Mouse (Mus musculus) spleen, adult 2 months (tissue): ENCODE results near the gene Aldh1a3. TPM values are rescaled to one million over a fixed set of nuclear protein-coding genes. Genes with fewer than 3 reads are reported as not detected.

Experiments used
- DNase-seq, 2 experiments: peaks; one replicate each; pipeline versions ENCODE4 v3.0.0 to v3.0.0-alpha.2; 2012 to 2021; ENCODE audit warnings: low spot score in 2 of 2, low read depth in 1 of 2
- H3K27ac ChIP-seq: fragments of 200-500 bp; 2 replicates; pipeline ENCODE4 v1.5.1; 2012; ENCODE audit warnings: low read length, inconsistent platforms; ENCODE audit not compliant: insufficient read depth
- H3K27me3 ChIP-seq: fragments of 200-500 bp; 2 replicates; pipeline ENCODE4 v1.6.1; 2012; ENCODE audit warnings: mild to moderate bottlenecking, moderate library complexity, low read length, inconsistent platforms; ENCODE audit not compliant: control insufficient read depth, insufficient read depth
- H3K36me3 ChIP-seq: fragments of 200-500 bp; 2 replicates; pipeline ENCODE4 v1.6.1; 2012; ENCODE audit warnings: mild to moderate bottlenecking, low read length, inconsistent platforms; ENCODE audit not compliant: control insufficient read depth, insufficient read depth
- H3K4me1 ChIP-seq: fragments of 200-500 bp; 2 replicates; pipeline ENCODE4 v1.6.1; 2011; ENCODE audit warnings: inconsistent platforms; ENCODE audit not compliant: control insufficient read depth, insufficient read depth, insufficient read length
- H3K4me3 ChIP-seq: fragments of 200-500 bp; 2 replicates; pipeline ENCODE4 v1.5.1; 2011; ENCODE audit warnings: mild to moderate bottlenecking, inconsistent platforms; ENCODE audit not compliant: insufficient read depth, insufficient read length; ENCODE audit errors: extremely low read depth
- CTCF ChIP-seq: fragments of 200-500 bp; IDR thresholded peaks from 2 replicates; pipeline ENCODE4 v1.5.1; 2011; ENCODE audit warnings: mild to moderate bottlenecking, inconsistent platforms; ENCODE audit not compliant: insufficient read depth, insufficient read length, insufficient replicate concordance; ENCODE audit errors: extremely low read depth
- POLR2A ChIP-seq: fragments of 200-500 bp; IDR thresholded peaks from 2 replicates; pipeline ENCODE4 v1.6.1; 2011; ENCODE audit warnings: low read depth, low read length, inconsistent platforms
- WGBS: fragments of 180-500 bp; shearing (Covaris S2); methylation state at CpG from one replicate; pipeline ENCODE4 v1.1.7; 2018; 5-methylcytosine and 5-hydroxymethylcytosine counted together
- polyA plus RNA-seq: library from polyadenylated mRNA; depleted of rRNA; stranded (reverse); fragments of >200 nt; gene quantifications from 2 replicates; pipeline ENCODE4 v1.2.3, GENCODE M21; 2012

Aldh1a3 gene
- polyA plus RNA-seq, 1 experiment = 0.53 TPM

DNA sequence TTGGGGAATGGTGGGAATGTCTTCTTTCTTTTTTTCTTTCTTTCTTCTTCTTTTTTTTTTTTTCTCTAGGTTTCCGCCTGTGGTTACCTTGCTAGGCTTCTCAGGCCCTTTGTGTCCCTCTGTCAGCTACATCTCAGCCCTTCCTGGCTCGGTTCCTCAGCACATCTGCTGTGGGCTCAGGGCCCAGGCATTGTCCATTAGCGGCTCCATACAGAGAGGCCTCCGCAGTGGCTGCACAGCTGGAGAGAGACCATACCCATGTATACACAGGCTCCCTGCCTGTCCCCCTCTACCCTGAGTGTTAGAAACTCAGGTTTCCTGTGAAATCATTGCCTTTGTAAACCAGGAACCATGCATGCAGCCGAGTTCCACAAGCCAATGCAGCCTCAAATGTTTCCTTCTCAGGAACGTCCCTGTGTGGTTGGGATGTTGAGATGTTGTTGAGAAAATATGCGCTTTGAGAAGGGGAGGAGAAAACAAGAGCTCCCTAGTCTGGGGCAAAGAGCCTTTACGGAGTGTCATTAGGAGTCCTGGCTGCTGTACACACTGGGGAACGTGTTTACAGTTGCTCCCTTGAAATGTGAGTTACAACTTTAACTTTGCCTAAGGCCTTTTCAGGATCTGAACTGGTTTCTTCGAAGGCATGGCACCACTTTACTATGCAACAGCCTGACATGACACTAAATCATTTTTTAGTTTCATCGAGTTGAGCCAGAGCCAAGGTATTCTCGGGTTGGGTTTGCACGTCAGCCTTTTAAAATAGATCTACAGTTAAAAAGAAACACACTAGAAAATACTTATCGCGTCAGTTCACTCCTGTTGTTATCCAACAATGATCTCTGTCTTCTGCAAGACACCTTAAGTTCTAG, 15.4 kb upstream of the Aldh1a3 start:
- Histone ChIP-seq H3K4me1 (no peaks in the 10 kb centered on the region), H3K4me3 (no peak overlapping the region), H3K27ac (no peak overlapping the region), H3K36me3 (no peaks in the 10 kb centered on the region), H3K27me3 (no peaks in the 10 kb centered on the region)
- no peak for TF ChIP-seq POLR2A
- TF ChIP-seq CTCF = no peak
- DNase-seq = no peak
- WGBS = 58% methylated on average over 15 of the region's 15 CpGs

DNA sequence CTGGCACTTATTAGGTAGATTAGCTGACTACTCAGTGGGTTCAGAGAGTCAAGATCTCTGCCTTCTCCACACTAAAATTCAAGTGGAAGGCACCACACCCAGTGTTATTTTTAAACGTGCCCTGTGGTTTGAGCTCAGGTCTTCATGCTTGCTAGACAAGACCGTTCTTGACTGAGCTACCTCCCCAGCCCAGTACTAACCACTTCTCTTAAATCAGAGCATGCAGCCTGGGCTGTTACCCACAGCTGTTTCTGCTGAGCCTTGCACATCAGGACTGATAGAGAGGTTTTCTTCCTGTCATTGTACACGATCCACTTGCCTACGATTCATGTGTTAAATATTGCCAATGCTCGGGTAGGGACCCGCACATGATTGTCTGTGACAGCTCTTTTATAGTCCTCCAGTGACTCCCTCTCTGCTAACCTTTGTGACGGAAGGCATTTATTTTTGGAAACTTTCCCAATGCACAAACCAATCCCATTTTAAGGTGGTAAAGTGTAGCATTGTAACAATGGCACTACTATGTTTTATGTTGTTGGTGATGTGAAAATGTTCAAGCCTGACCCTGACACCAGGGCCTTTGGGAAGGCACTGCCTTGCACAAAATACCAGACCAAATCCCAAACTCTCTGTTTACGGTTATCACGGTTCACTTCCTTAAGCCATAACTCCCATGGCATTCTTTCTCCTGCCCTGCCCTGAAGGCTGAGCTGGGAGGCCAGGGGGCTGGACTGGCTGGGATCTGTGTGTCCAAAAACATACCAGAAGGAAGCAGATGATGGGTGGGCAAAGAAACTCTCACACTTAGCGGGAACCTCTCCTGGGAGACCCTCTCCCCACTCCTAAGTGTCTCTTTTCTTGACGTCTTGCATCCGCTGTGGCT, 11.7 kb upstream of the Aldh1a3 start:
- H3K27me3 ChIP-seq = no peaks in the 10 kb centered on the region
- no peak for DNase-seq
- TF ChIP-seq CTCF (no peak), POLR2A (no peak)
- no peak overlapping the region for H3K4me3 ChIP-seq
- WGBS = 44% methylated on average over 12 of the region's 12 CpGs
- H3K36me3 ChIP-seq = no peaks in the 10 kb centered on the region
- H3K4me1 ChIP-seq = no peaks in the 10 kb centered on the region
- no peak overlapping the region for H3K27ac ChIP-seq

DNA sequence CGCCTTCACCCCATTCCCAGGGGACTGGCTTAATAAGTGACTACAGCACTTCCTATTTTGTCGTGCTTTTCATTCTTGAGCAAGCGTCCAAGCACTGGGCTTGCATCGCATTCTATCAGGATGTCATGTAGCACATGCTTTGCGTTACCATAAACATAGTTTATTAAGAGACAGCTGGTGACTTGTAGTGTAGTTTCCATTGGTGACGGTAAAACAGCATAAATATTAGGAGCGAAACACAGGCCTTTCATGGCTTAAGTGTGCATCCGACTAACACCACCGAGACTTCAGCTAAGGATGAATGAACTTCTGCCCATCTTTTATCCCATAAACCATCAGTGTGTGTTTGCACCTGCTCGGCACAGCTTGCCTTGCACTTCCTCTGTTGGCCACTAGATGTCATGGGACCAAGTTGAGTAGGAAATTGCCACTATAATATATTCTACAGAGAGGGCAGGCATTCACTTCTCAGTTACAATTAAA, 7.2 kb upstream of the Aldh1a3 start:
- Histone ChIP-seq H3K27ac (no peak overlapping the region), H3K4me1 (no peaks in the 10 kb centered on the region), H3K27me3 (no peaks in the 10 kb centered on the region), H3K4me3 (no peak overlapping the region), H3K36me3 (no peaks in the 10 kb centered on the region)
- TF ChIP-seq CTCF = peak; percentile 76; the same call in 1 of the 2 replicates
- TF ChIP-seq POLR2A = no peak
- DNase-seq = peak; percentile 5 to 45
- WGBS = 42% methylated on average over 10 of the region's 10 CpGs

DNA sequence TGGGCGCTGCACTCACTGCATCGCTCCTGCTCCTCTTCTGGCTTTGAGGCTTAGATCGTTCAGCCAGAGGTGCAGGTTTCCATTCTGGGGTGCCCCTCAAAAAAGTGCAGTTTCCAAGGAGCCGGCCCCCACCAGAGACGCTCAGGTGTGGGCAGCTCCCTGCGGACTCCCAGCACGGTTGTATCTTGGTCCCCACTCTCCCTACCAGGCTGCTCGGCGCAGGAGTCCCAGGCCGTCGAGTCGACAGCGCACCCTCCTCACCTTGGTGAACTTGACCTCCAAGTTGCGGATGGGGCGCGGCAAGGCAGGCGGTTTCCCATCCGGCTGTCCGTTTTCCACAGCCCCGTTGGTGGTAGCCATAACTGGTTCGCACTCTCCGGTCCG, 272 bp downstream of the Aldh1a3 start:
- 6% methylated on average over 23 of the region's 23 CpGs for WGBS
- H3K27me3 ChIP-seq = peaks cover 14% of the 10 kb centered on the region
- H3K4me3 ChIP-seq = peak overlapping the region; percentile 17; the same call in 1 of the 2 replicates
- no peaks in the 10 kb centered on the region for H3K36me3 ChIP-seq
- TF ChIP-seq POLR2A (no peak), CTCF (no peak)
- H3K27ac ChIP-seq = no peak overlapping the region
- DNase-seq = no peak
- H3K4me1 ChIP-seq = peaks cover 3% of the 10 kb centered on the region; the same call in 1 of the 2 replicates

DNA sequence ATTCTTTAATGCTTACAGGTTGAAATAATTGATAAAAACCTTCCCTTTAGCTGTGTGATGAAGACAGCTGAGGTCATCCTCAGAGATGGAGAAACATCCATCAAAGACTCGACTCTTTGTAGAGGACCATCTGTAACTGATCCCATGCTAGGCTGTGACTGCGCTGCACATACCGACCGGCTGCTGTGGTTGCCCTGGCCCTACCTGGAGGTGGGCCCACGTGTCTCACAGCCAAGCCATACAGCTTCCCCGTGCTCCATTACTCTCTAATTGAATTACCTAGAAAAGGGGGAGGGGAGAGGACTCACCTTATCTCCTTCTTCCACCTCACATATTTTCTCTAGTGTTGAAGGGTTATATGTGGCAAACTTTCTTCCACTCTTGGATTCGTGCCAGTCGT, 5.4 kb downstream of the Aldh1a3 start:
- Histone ChIP-seq H3K4me1 (no peaks in the 10 kb centered on the region), H3K27ac (no peak overlapping the region), H3K4me3 (no peak overlapping the region), H3K36me3 (no peaks in the 10 kb centered on the region), H3K27me3 (peaks cover 7% of the 10 kb centered on the region)
- TF ChIP-seq CTCF (no peak), POLR2A (no peak)
- WGBS = 78% methylated on average over 8 of the region's 8 CpGs
- no peak for DNase-seq

DNA sequence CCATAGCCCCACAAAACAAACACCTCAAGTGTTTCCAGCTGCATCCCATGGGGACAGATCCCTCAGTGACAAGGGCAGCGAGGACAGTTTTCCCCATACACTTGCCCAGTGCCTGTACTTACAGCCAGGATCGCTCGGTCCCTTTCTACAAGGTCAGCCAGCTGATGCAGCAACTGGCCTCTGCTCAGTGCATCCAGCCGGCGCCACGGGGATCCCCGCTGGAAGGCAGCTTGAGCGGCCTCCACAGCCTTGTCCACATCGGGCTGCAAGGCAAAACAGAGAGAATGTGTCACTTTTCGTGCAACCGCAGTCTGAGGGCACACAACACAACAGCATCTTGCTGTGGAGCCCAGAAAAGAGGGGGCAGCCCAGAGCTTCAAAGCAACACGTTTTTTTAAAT, 8.3 kb downstream of the Aldh1a3 start:
- TF ChIP-seq POLR2A (no peak), CTCF (no peak)
- Histone ChIP-seq H3K4me1 (no peaks in the 10 kb centered on the region), H3K36me3 (no peaks in the 10 kb centered on the region), H3K27me3 (no peaks in the 10 kb centered on the region), H3K4me3 (no peak overlapping the region), H3K27ac (no peak overlapping the region)
- no peak for DNase-seq
- WGBS = 69% methylated on average over 12 of the region's 12 CpGs
